Mouse (Mus musculus) cerebellum, postnatal 36 days (tissue): ENCODE results near the gene Prune2.
"Not testable (repeated sequence)": the region's sequence is repeated elsewhere in the genome, so short reads cannot be mapped to it uniquely, and the experiment has no call there.

ENCODE experiments used
- DNase-seq, 2 experiments: peaks; one replicate each; pipeline ENCODE4 v3.0.0; 2021 to 2022; ENCODE audit warnings: mixed read lengths in 2 of 2

The Prune2 gene

GRCm38 (mm10) chr19:17136677-17137460 is 181.0 kb downstream of the Prune2 start:
- DNase-seq, result peak; percentile 76 to 89

- DNase-seq, result no peak
Measured at GRCm38 (mm10) chr19:17137656-17138055, 181.7 kb downstream of the Prune2 start.

GRCm38 (mm10) chr19:17138144-17138915 is 182.4 kb downstream of the Prune2 start:
- no peak for DNase-seq

- no peak for DNase-seq
Measured at GRCm38 (mm10) chr19:17140016-17140914, 184.3 kb downstream of the Prune2 start.

- no peak for DNase-seq
Measured at GRCm38 (mm10) chr19:17143245-17143644, 187.3 kb downstream of the Prune2 start.

GRCm38 (mm10) chr19:17144205-17144604 is 188.3 kb downstream of the Prune2 start:
- DNase-seq, result no peak

GRCm38 (mm10) chr19:17150064-17150463 is 194.1 kb downstream of the Prune2 start:
- no peak for DNase-seq

- DNase-seq, result no peak
Measured at GRCm38 (mm10) chr19:17151781-17152180, 195.9 kb downstream of the Prune2 start.

GRCm38 (mm10) chr19:17152461-17152860 is 196.5 kb downstream of the Prune2 start:
- no peak for DNase-seq

GRCm38 (mm10) chr19:17153911-17154639 is 198.2 kb downstream of the Prune2 start:
- peak; percentile 39 to 45 for DNase-seq

- DNase-seq, result no peak
Measured at GRCm38 (mm10) chr19:17155216-17155615, 199.3 kb downstream of the Prune2 start.

- DNase-seq, result peak; percentile 72 to 80
Measured at GRCm38 (mm10) chr19:17159676-17160075, 203.8 kb downstream of the Prune2 start.

- peak; percentile 57 to 71 for DNase-seq
Measured at GRCm38 (mm10) chr19:17160231-17160630, 204.3 kb downstream of the Prune2 start.

- DNase-seq, result no peak
Measured at GRCm38 (mm10) chr19:17163511-17163953, 207.6 kb downstream of the Prune2 start.

GRCm38 (mm10) chr19:17166288-17166687 is 210.4 kb downstream of the Prune2 start:
- no peak for DNase-seq

- DNase-seq, result no peak
Measured at GRCm38 (mm10) chr19:17168186-17168585, 212.3 kb downstream of the Prune2 start.

GRCm38 (mm10) chr19:17169746-17170145 is 213.8 kb downstream of the Prune2 start:
- DNase-seq, result no peak

- DNase-seq, result not testable (repeated sequence)
Measured at GRCm38 (mm10) chr19:17174501-17174900, 218.6 kb downstream of the Prune2 start.

GRCm38 (mm10) chr19:17180506-17180905 is 224.6 kb downstream of the Prune2 start:
- DNase-seq, result no peak

- peak; percentile 38 to 43 for DNase-seq
Measured at GRCm38 (mm10) chr19:17194730-17195129, 238.8 kb downstream of the Prune2 start.

GRCm38 (mm10) chr19:17199059-17199458 is 243.1 kb downstream of the Prune2 start:
- no peak for DNase-seq

GRCm38 (mm10) chr19:17207141-17207540 is 251.2 kb downstream of the Prune2 start:
- DNase-seq, result peak; percentile 53 to 55
